Mouse (Mus musculus): ENCODE results near the gene Per3.
"Not testable (repeated sequence)": the region's sequence is repeated elsewhere in the genome, so short reads cannot be mapped to it uniquely, and the experiment has no call there.

The Per3 gene

DNA sequence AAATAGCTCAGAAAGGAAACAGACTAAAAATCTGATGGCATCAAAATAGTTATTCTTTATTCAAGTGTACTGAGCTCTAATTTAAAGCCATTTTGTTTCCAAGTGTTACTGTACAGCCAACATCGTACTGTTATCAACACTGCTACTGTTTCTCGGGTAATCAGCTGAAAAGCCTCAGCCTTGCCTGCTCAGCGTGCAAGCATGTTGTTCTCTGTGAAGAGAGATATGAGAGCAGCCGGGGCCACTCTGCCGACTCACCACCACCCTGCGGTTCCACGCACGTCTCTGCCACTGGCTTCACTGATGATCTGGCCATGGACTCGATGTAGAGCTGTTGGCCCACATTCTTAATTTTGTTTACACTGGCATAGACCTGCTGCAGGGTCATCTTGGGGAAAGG lies 20.3 kb downstream of the Per3 start:
- DNase-seq (ENCODE audit: low spot score in 2 of 2): no peak

DNA sequence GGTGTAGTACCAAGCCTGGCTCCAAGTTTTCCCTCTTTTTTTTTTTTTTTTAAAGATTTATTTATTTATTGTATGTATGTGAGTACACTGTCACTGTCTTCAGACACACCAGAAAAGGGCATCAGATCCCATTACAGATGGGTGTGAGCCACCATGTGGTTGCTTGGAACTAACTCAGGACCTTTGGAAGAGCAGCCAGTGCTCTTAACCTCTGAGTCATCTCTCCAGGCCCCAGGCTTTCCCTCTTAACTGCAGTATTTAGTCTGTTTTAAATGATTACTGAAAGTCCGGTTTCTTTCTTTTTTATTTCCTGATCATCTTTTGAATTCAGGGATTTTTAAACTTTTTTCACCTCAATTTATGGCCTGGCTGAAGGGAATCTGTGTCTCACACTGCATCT lies 27.1 kb downstream of the Per3 start:
- DNase-seq (ENCODE audit: low spot score in 2 of 2): not testable (repeated sequence)

- no peak for DNase-seq (ENCODE audit: low spot score in 2 of 2)
Measured at GRCm38 (mm10) chr4:151015946-151016345, 28.5 kb downstream of the Per3 start.

GRCm38 (mm10) chr4:151010316-151010715 lies 34.1 kb downstream of the Per3 start:
- DNase-seq (ENCODE audit: low spot score in 2 of 2): no peak

GRCm38 (mm10) chr4:151006945-151007344 lies 37.5 kb downstream of the Per3 start:
- no peak for DNase-seq (ENCODE audit: low spot score in 2 of 2)

DNA sequence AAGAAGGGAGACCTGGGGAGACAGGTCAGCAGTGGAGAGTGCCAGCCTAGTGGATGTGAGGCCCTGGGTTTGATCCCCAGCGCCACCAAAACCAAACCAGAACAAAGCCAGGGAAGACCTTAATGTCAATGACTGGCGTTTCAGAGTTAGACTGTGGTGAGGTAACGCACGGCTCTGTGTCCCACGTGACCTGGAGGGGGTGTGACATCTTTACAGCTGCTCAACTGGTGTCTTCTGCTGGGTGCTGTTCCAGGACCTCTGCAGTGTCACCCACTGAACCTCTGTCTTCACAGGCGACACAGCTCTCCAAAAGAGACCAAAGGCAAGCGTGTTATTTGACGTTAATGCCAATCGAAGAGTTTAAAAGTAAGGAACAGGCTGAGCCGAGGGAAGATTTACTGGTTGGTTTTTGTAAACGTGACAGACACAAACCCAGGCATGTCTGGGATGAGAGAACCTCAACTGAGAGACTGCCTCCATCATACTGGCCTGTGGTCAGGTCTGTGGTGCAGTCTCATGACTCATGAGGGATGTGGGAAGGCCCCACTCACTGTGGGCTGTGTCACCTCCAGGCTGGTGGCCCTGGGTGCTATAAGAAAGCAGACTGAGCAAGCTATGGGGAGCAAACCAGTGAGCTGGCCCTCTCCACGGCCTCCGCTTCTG lies 38.7 kb downstream of the Per3 start:
- DNase-seq (ENCODE audit: low spot score in 2 of 2): no peak

DNA sequence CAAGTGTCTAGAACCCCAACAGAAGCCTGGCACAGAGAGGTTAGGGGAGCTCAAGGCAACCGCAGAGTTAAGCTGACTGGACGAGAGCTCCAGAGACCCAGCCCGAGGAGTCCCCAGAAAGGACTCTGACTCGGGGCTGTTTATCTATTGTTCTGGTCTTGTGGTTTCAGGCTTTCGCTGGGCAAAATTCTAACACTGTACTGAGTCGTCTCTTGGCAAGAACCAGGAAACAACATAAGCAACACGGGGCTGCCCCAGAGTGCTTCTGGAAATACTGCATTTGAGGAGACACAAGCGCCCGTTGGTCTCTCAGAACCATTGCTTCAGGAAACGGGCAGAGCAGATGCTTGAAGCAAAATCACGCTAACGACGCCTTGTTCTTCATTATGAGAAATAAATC lies 43.1 kb downstream of the Per3 start:
- DNase-seq (ENCODE audit: low spot score in 2 of 2): no peak

DNA sequence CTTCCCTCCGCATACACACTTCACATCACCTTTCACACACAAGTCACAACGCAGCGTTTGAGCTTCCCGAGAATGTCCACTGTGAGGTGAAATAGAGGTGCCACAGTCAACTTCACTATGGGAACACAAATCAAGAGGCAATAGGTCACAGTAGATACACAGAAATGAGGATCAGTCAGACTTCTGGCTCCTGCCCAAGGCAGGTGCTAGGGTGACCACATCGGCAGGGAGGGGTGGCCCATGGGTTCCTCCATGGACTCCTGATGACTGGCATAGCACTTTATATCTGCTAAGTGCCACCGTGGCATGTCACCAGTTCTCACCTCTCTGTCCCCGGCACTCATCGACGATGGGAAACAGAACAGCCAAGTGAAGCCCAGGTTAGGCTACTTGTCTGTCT lies 45.8 kb downstream of the Per3 start:
- DNase-seq (ENCODE audit: low spot score in 2 of 2): no peak

- DNase-seq (ENCODE audit: low spot score in 2 of 2): no peak
Measured at GRCm38 (mm10) chr4:150996797-150997196, 47.7 kb downstream of the Per3 start, which contains the start of gene Uts2. Uts2 (plus strand) TSS chr4:150997097.

DNA sequence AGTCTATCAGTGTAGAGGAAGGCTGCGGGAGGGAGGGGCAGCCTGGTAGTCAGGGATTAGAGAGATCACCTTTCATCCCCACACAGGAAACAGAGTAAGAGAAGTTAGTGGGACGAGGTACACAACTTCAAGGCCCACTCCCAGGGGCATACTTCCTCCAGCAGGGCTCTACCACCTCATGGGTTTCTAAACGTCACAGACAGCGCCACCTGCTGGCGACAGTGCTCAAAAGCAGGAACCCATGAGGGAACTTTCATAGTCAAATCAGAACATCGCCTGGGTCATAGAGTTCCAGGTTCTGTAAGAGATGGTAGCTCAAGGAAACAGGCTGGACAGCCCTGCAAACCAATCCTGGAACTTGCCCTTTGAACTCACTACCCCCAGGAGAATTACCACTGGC lies 54.3 kb downstream of the Per3 start:
- DNase-seq (ENCODE audit: low spot score in 2 of 2): no peak

DNA sequence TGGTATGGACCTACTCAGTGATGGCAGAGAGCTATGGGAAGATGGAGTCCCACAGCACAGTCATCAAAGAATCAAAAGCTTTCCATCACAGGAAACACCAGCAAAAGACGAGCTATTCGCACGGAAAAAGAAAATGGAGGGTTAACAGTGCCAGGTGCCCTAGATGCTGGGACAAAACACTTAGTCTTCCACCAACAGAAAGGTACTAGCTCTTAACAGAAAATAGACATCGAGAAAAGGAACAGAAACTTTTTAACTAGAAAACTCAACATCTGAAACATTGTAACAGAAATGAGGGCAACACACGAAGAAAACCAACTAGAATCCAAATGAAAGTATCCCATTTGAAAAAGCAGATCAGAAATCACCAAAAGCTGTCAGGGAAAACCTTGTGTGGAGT lies 64.3 kb downstream of the Per3 start:
- no peak for DNase-seq (ENCODE audit: low spot score in 2 of 2)

- DNase-seq (ENCODE audit: low spot score in 2 of 2): no peak
Measured at GRCm38 (mm10) chr4:150979455-150979854, 65.0 kb downstream of the Per3 start.

DNA sequence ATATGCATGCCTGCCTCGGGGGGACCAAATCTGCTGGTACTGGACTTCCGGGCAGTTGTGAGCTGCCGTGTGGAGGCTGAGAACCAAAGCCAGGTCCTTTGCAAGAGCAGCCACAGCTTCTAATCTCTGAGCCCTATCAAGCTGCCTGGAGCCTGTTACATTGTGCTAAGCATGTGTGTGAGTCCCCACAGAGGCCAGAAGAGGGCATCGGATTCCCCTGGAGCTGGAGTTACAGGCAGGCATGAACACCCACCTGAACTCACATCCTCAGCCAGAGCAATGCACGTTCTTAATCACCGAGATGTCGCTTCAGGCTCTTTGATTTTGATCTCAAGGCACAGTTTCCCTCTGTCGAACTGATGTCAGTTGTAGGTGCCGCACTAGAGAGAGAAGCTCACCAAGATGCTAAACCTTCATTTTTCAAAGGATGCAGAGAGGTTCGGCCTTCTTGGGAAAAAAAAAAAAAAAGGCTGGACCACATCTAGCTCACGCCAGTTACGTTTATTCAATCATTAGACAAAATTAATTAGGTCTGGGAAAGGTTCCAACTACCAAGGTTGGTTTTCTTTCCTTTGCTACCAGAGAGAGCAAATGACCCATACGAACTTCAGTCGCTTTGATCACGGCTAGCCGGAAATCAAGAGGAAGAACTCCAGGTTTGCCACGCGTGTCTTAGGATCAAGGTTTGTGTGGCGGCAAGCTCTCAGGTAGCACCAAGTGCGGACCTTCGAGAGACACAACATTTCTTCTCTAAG lies 66.1 kb downstream of the Per3 start:
- no peak for DNase-seq (ENCODE audit: low spot score in 2 of 2)

GRCm38 (mm10) chr4:150975145-150975544 lies 69.3 kb downstream of the Per3 start:
- no peak for DNase-seq (ENCODE audit: low spot score in 2 of 2)

DNA sequence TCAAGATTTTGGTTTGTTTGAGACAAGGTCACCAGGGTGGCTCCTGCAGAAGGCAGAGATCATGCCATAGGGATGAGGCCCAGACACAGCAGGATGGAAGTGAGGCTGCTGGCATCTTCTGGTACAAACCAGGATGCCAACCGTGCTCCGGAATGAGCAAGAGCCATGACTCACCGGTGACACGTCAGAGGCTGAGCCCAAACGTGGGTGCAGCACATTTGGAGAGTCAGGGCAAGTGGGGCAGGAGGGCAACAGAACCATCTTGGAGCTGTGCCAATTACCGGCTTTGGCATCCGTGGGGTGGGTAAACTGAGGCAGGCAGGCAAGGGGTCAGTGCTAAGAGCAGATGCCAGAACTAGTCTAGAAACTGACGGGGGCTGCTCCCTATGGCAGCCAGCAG lies 71.2 kb downstream of the Per3 start:
- DNase-seq (ENCODE audit: low spot score in 2 of 2): no peak

GRCm38 (mm10) chr4:150968956-150969355 lies 75.5 kb downstream of the Per3 start:
- DNase-seq (ENCODE audit: low spot score in 2 of 2): no peak

GRCm38 (mm10) chr4:150966556-150966955 lies 77.9 kb downstream of the Per3 start:
- peak in 1 of 2 experiments; percentile 27 for DNase-seq (ENCODE audit: low spot score in 2 of 2)

DNA sequence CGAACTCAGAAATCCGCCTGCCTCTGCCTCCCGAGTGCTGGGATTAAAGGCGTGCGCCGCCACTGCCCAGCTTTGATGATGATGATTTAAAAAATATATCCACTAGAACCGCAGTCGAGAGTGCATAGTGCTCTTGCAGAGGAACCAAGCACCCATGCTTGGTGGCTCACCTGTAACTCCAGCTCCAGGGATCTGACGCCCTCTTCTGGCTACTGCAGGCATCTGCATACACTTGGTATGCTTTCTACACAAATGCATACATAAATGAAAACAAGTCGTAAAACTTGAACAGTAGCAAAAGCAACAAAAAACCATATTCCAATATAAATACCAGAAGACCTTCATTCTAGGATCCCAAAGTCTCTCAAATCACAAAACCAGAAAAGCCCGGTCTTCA lies 78.9 kb downstream of the Per3 start:
- no peak for DNase-seq (ENCODE audit: low spot score in 2 of 2)

- DNase-seq (ENCODE audit: low spot score in 2 of 2): peak; percentile 69 to 77
Measured at GRCm38 (mm10) chr4:150964635-150965554, 79.6 kb downstream of the Per3 start.

GRCm38 (mm10) chr4:150963711-150964110 lies 80.8 kb downstream of the Per3 start:
- DNase-seq (ENCODE audit: low spot score in 2 of 2): no peak

- DNase-seq (ENCODE audit: low spot score in 2 of 2): no peak
Measured at GRCm38 (mm10) chr4:150962231-150962630, 82.2 kb downstream of the Per3 start.

- DNase-seq (ENCODE audit: low spot score in 2 of 2): no peak
Measured at GRCm38 (mm10) chr4:150958536-150958935, 85.9 kb downstream of the Per3 start.
